Mouse (Mus musculus) lung, embryonic 15.5 days (tissue): Measurements from ENCODE around the gene Arntl. TPM values are rescaled to one million over a fixed set of nuclear protein-coding genes. Genes with fewer than 3 reads are reported as not detected.

Experiments used
- ATAC-seq: fragments of 200-750 bp; cut with Nextera tagmentation; 2 replicates; pipeline ENCODE4 v1.8.0; 2017; ENCODE audit warnings: moderate number of reproducible peaks, borderline replicate concordance; ENCODE audit not compliant: low FRiP score, low TSS enrichment; ENCODE audit errors: extremely low read depth
- H3K27ac ChIP-seq: fragments of 300-500 bp; sonication (generic); 2 replicates; pipeline ENCODE4 v1.5.1; 2015; ENCODE audit warnings: moderate library complexity, mild to moderate bottlenecking, inconsistent platforms
- H3K27me3 ChIP-seq: fragments of 300-500 bp; sonication (generic); 2 replicates; pipeline ENCODE4 v1.6.1; 2015; ENCODE audit warnings: inconsistent platforms
- H3K36me3 ChIP-seq: fragments of 300-500 bp; sonication (generic); 2 replicates; pipeline ENCODE4 v1.6.1; 2015; ENCODE audit warnings: inconsistent platforms
- H3K4me1 ChIP-seq: fragments of 300-500 bp; sonication (generic); 2 replicates; pipeline ENCODE4 v1.6.1; 2015; ENCODE audit warnings: inconsistent platforms
- H3K4me2 ChIP-seq: fragments of 300-500 bp; sonication (generic); 2 replicates; pipeline ENCODE4 v1.6.1; 2015; ENCODE audit warnings: inconsistent platforms, mild to moderate bottlenecking, moderate library complexity
- H3K4me3 ChIP-seq: fragments of 300-500 bp; sonication (generic); 2 replicates; pipeline ENCODE4 v1.5.1; 2015; ENCODE audit warnings: mild to moderate bottlenecking, inconsistent platforms
- H3K9ac ChIP-seq: fragments of 300-500 bp; sonication (generic); 2 replicates; pipeline ENCODE4 v1.6.1; 2015; ENCODE audit warnings: inconsistent platforms
- H3K9me3 ChIP-seq: fragments of 300-500 bp; sonication (generic); 2 replicates; pipeline ENCODE4 v1.6.1; 2016; ENCODE audit warnings: inconsistent platforms
- WGBS: fragments of 180-500 bp; shearing (Covaris S2); methylation state at CpG from one replicate; pipeline ENCODE4 v1.1.7; 2015; 5-methylcytosine and 5-hydroxymethylcytosine counted together
- polyA plus RNA-seq: library from polyadenylated mRNA; unstranded; fragments of >200 nt; fragmentation: Nextera tagmentation; extraction: Ambion mirVana; gene quantifications from 2 replicates; pipeline ENCODE4 v1.2.1, GENCODE M21; 2015

Arntl gene
- polyA plus RNA-seq, 1 experiment from 2014 or later = 11.8 TPM

- no peak for ATAC-seq
- no peaks in the 10 kb centered on the region for H3K27me3 ChIP-seq
- no peak overlapping the region for H3K9ac ChIP-seq
- WGBS = 47% methylated on average over 9 of the region's 9 CpGs
- H3K4me2 ChIP-seq = no peak overlapping the region
- no peaks in the 10 kb centered on the region for H3K36me3 ChIP-seq
- H3K4me3 ChIP-seq = no peak overlapping the region
- H3K4me1 ChIP-seq = 0 out of 2 replicates have a peak, but pooled peaks cover 5% of the 10 kb centered on the region
- H3K27ac ChIP-seq = no peak overlapping the region
- H3K9me3 ChIP-seq = no peaks in the 10 kb centered on the region
These were observed 18.7 kb upstream of the Arntl start for GRCm38 (mm10) chr7:113188566-113188965.

- no peak overlapping the region for H3K4me3 ChIP-seq
- H3K27ac ChIP-seq = no peak overlapping the region
- H3K36me3 ChIP-seq = no peaks in the 10 kb centered on the region
- no peaks in the 10 kb centered on the region for H3K27me3 ChIP-seq
- no peaks in the 10 kb centered on the region for H3K9me3 ChIP-seq
- H3K4me2 ChIP-seq = no peak overlapping the region
- no peak for ATAC-seq
- H3K9ac ChIP-seq = no peak overlapping the region
- H3K4me1 ChIP-seq = no peaks in the 10 kb centered on the region
- 54% methylated on average over 1 of the region's 1 CpGs for WGBS
These were observed 15.5 kb upstream of the Arntl start for GRCm38 (mm10) chr7:113191787-113192186.

GRCm38 (mm10) chr7:113192714-113193365 lies 14.4 kb upstream of the Arntl start:
- Histone ChIP-seq H3K4me3 (no peak overlapping the region), H3K4me1 (no peaks in the 10 kb centered on the region; the same call in 1 of the 2 replicates), H3K36me3 (no peaks in the 10 kb centered on the region), H3K27ac (no peak overlapping the region), H3K9ac (no peak overlapping the region), H3K9me3 (no peaks in the 10 kb centered on the region), H3K27me3 (no peaks in the 10 kb centered on the region), H3K4me2 (no peak overlapping the region)
- no peak for ATAC-seq
- 31% methylated on average over 8 of the region's 8 CpGs for WGBS

GRCm38 (mm10) chr7:113193872-113194271 lies 13.4 kb upstream of the Arntl start:
- H3K9me3 ChIP-seq = no peaks in the 10 kb centered on the region
- no peak overlapping the region for H3K9ac ChIP-seq
- no peaks in the 10 kb centered on the region; the same call in 1 of the 2 replicates for H3K4me1 ChIP-seq
- no peaks in the 10 kb centered on the region for H3K27me3 ChIP-seq
- no peak overlapping the region for H3K27ac ChIP-seq
- no peaks in the 10 kb centered on the region for H3K36me3 ChIP-seq
- no peak for ATAC-seq
- no peak overlapping the region for H3K4me2 ChIP-seq
- H3K4me3 ChIP-seq = no peak overlapping the region

GRCm38 (mm10) chr7:113195271-113195670 lies 12.0 kb upstream of the Arntl start:
- no peak overlapping the region for H3K9ac ChIP-seq
- no peaks in the 10 kb centered on the region for H3K9me3 ChIP-seq
- no peaks in the 10 kb centered on the region; the same call in 1 of the 2 replicates for H3K4me1 ChIP-seq
- H3K27me3 ChIP-seq = no peaks in the 10 kb centered on the region
- H3K36me3 ChIP-seq = no peaks in the 10 kb centered on the region
- WGBS = 58% methylated on average over 2 of the region's 2 CpGs
- H3K27ac ChIP-seq = no peak overlapping the region
- H3K4me3 ChIP-seq = no peak overlapping the region
- H3K4me2 ChIP-seq = no peak overlapping the region
- ATAC-seq = no peak

GRCm38 (mm10) chr7:113196171-113196570 lies 11.1 kb upstream of the Arntl start:
- WGBS = 76% methylated on average over 3 of the region's 3 CpGs
- no peak overlapping the region for H3K9ac ChIP-seq
- H3K9me3 ChIP-seq = no peaks in the 10 kb centered on the region
- H3K27ac ChIP-seq = no peak overlapping the region
- H3K27me3 ChIP-seq = no peaks in the 10 kb centered on the region
- no peak for ATAC-seq
- H3K4me3 ChIP-seq = no peak overlapping the region
- H3K4me1 ChIP-seq = no peaks in the 10 kb centered on the region; the same call in 1 of the 2 replicates
- H3K36me3 ChIP-seq = no peaks in the 10 kb centered on the region
- H3K4me2 ChIP-seq = no peak overlapping the region

- Histone ChIP-seq H3K27me3 (no peaks in the 10 kb centered on the region), H3K4me3 (no peak overlapping the region), H3K9me3 (no peaks in the 10 kb centered on the region), H3K9ac (no peak overlapping the region), H3K27ac (no peak overlapping the region), H3K4me2 (no peak overlapping the region), H3K4me1 (no peaks in the 10 kb centered on the region; the same call in 1 of the 2 replicates), H3K36me3 (no peaks in the 10 kb centered on the region)
- WGBS = 17% methylated on average over 10 of the region's 10 CpGs
- no peak for ATAC-seq
These were observed 10.0 kb upstream of the Arntl start for GRCm38 (mm10) chr7:113197161-113197775.

GRCm38 (mm10) chr7:113201584-113201983 lies 5.7 kb upstream of the Arntl start:
- Histone ChIP-seq H3K4me3 (no peak overlapping the region), H3K27me3 (peaks cover 18% of the 10 kb centered on the region), H3K36me3 (no peaks in the 10 kb centered on the region), H3K9ac (no peak overlapping the region), H3K9me3 (no peaks in the 10 kb centered on the region), H3K27ac (no peak overlapping the region), H3K4me1 (peaks cover 7% of the 10 kb centered on the region; the same call in 1 of the 2 replicates), H3K4me2 (no peak overlapping the region)
- no peak for ATAC-seq
- WGBS = 36% methylated on average over 3 of the region's 3 CpGs

- Histone ChIP-seq H3K36me3 (no peaks in the 10 kb centered on the region), H3K4me3 (peak overlapping the region; percentile 88), H3K9me3 (no peaks in the 10 kb centered on the region), H3K9ac (peak overlapping the region; percentile 69), H3K27me3 (peaks cover 47% of the 10 kb centered on the region), H3K4me1 (peaks cover 15% of the 10 kb centered on the region), H3K27ac (peak overlapping the region; percentile 88), H3K4me2 (peak overlapping the region; percentile 93)
- peak; percentile 64 for ATAC-seq
- under 1% methylated on average over 92 of the region's 98 CpGs for WGBS
These were observed 464 bp downstream of the Arntl start for GRCm38 (mm10) chr7:113207471-113208387.

GRCm38 (mm10) chr7:113208388-113208753 lies 1.1 kb downstream of the Arntl start:
- H3K27me3 ChIP-seq = peaks cover 47% of the 10 kb centered on the region
- H3K4me1 ChIP-seq = peaks cover 15% of the 10 kb centered on the region
- H3K4me2 ChIP-seq = peak overlapping the region; percentile 93
- H3K36me3 ChIP-seq = no peaks in the 10 kb centered on the region
- no peaks in the 10 kb centered on the region for H3K9me3 ChIP-seq
- WGBS = 3% methylated on average over 19 of the region's 19 CpGs
- H3K27ac ChIP-seq = no peak overlapping the region
- H3K4me3 ChIP-seq = peak overlapping the region; percentile 88
- ATAC-seq = no peak
- H3K9ac ChIP-seq = peak overlapping the region; percentile 69

GRCm38 (mm10) chr7:113210441-113210840 lies 3.2 kb downstream of the Arntl start:
- Histone ChIP-seq H3K9me3 (no peaks in the 10 kb centered on the region), H3K4me2 (no peak overlapping the region), H3K9ac (no peak overlapping the region), H3K27me3 (peaks cover 38% of the 10 kb centered on the region), H3K4me1 (peaks cover 15% of the 10 kb centered on the region), H3K4me3 (no peak overlapping the region), H3K36me3 (no peaks in the 10 kb centered on the region), H3K27ac (no peak overlapping the region)
- 29% methylated on average over 4 of the region's 4 CpGs for WGBS
- ATAC-seq = no peak
